Mouse (Mus musculus) hindbrain, embryonic 12.5 days (tissue): ENCODE data around the gene Ank3. TPM values are rescaled to one million over a fixed set of nuclear protein-coding genes. Genes with fewer than 3 reads are reported as not detected.

Experiments
- ATAC-seq: fragments of 200-750 bp; cut with Nextera tagmentation; 2 replicates; pipeline ENCODE4 v1.8.0; 2017; ENCODE audit warnings: moderate TSS enrichment; ENCODE audit not compliant: low FRiP score
- H3K27ac ChIP-seq: fragments of 300-500 bp; sonication (generic); 2 replicates; pipeline ENCODE4 v1.5.1; 2016; ENCODE audit warnings: mild to moderate bottlenecking
- H3K27me3 ChIP-seq: fragments of 300-500 bp; sonication (generic); 2 replicates; pipeline ENCODE4 v1.6.1; 2016; ENCODE audit warnings: mild to moderate bottlenecking
- H3K36me3 ChIP-seq: fragments of 300-500 bp; sonication (generic); 2 replicates; pipeline ENCODE4 v1.6.1; 2016; ENCODE audit warnings: mild to moderate bottlenecking
- H3K4me1 ChIP-seq: fragments of 300-500 bp; sonication (generic); 2 replicates; pipeline ENCODE4 v1.6.1; 2016
- H3K4me2 ChIP-seq: fragments of 300-500 bp; sonication (generic); replicated peaks from 2 replicates; pipeline ENCODE4 v1.6.1; 2016; ENCODE audit warnings: mild to moderate bottlenecking
- H3K4me3 ChIP-seq: fragments of 300-500 bp; sonication (generic); 2 replicates; pipeline ENCODE4 v1.5.1; 2016; ENCODE audit warnings: mild to moderate bottlenecking
- H3K9ac ChIP-seq: fragments of 300-500 bp; sonication (generic); 2 replicates; pipeline ENCODE4 v1.6.1; 2016; ENCODE audit warnings: mild to moderate bottlenecking, moderate library complexity
- H3K9me3 ChIP-seq: fragments of 300-500 bp; sonication (generic); replicated peaks from 2 replicates; pipeline ENCODE4 v1.6.1; 2016; ENCODE audit warnings: mild to moderate bottlenecking
- WGBS: fragments of 180-500 bp; shearing (Covaris S2); methylation state at CpG from one replicate; pipeline ENCODE4 v1.1.7; 2016; 5-methylcytosine and 5-hydroxymethylcytosine counted together
- polyA plus RNA-seq: library from polyadenylated mRNA; unstranded; fragments of >200 nt; fragmentation: Nextera tagmentation; extraction: Ambion mirVana; gene quantifications from 2 replicates; pipeline ENCODE4 v1.2.1, GENCODE M21; 2016

Ank3 gene
- polyA plus RNA-seq, 1 experiment from 2014 or later: 91.0 TPM

GRCm38 (mm10) chr10:69645929-69646328 lies 247.4 kb downstream of the Ank3 start:
- Histone ChIP-seq H3K9me3 (no peaks in the 10 kb centered on the region), H3K36me3 (no peaks in the 10 kb centered on the region), H3K27ac (no peak overlapping the region), H3K4me2 (no peak overlapping the region), H3K4me1 (peaks cover 27% of the 10 kb centered on the region), H3K9ac (no peak overlapping the region), H3K4me3 (no peak overlapping the region), H3K27me3 (no peaks in the 10 kb centered on the region)
- no peak for ATAC-seq
- 91% methylated on average over 9 of the region's 9 CpGs for WGBS

DNA sequence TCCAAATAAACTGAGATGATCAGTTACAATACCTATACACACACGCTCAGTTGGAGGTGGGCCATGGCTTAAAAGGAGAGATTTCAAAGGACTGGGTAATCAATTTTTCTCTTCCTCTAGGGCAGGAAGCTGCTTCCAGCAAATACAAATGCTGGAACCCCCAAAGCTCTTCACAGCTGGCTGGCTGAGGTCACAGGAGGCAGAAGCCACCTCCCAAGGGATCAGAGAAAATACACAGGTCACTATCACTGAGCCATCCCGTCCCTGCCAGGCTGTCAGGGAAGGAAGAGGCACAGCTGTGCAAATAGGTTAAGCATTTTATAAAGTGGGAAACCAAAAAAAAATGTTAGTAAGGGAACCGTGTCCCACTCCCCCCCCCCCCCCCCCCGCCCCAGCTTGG lies 251.5 kb downstream of the Ank3 start:
- no peaks in the 10 kb centered on the region for H3K27me3 ChIP-seq
- H3K4me3 ChIP-seq: no peak overlapping the region
- H3K4me2 ChIP-seq: no peak overlapping the region
- H3K27ac ChIP-seq: no peak overlapping the region
- H3K9ac ChIP-seq: no peak overlapping the region
- H3K9me3 ChIP-seq: no peaks in the 10 kb centered on the region
- no peaks in the 10 kb centered on the region for H3K36me3 ChIP-seq
- whole genome bisulfite sequencing: 36% methylated on average over 3 of the region's 4 CpGs
- ATAC-seq: no peak
- H3K4me1 ChIP-seq: peaks cover 43% of the 10 kb centered on the region

DNA sequence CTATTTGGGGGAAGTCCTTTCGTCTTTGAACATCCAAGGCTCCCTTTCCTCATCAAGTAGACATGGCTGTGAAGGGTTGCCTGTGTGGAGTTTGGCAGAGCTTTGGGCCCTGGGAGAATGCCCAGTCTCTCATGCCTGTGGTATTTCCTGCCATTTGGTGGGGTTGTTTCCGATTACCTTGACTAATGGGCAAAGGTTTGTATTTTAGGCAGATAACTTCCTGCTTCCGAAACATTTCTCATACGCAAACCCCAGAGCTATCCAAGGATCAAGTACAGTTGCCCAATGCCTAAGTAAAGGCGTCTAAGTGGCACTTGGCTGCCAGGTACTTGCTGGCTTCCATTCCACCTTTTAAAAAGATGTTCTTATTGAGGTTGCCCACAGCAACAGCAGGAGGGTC lies 254.1 kb downstream of the Ank3 start:
- 75% methylated on average over 5 of the region's 5 CpGs for WGBS
- Histone ChIP-seq H3K9ac (no peak overlapping the region), H3K4me1 (peaks cover 51% of the 10 kb centered on the region)

GRCm38 (mm10) chr10:69653121-69653677 lies 254.6 kb downstream of the Ank3 start:
- Histone ChIP-seq H3K4me1 (peaks cover 50% of the 10 kb centered on the region), H3K9ac (no peak overlapping the region), H3K4me2 (no peak overlapping the region), H3K4me3 (no peak overlapping the region), H3K27me3 (no peaks in the 10 kb centered on the region), H3K27ac (no peak overlapping the region), H3K36me3 (no peaks in the 10 kb centered on the region), H3K9me3 (no peaks in the 10 kb centered on the region)
- whole genome bisulfite sequencing: 20% methylated on average over 5 of the region's 5 CpGs
- no peak for ATAC-seq

More for the DNA sequence above, 254.1 kb downstream of the Ank3 start:
- Histone ChIP-seq H3K4me3 (no peak overlapping the region), H3K27me3 (no peaks in the 10 kb centered on the region), H3K9me3 (no peaks in the 10 kb centered on the region), H3K27ac (no peak overlapping the region), H3K4me2 (no peak overlapping the region), H3K36me3 (no peaks in the 10 kb centered on the region)
- ATAC-seq: no peak

- 91% methylated on average over 2 of the region's 2 CpGs for WGBS
- ATAC-seq: no peak
- Histone ChIP-seq H3K9ac (no peak overlapping the region), H3K4me2 (no peak overlapping the region), H3K36me3 (no peaks in the 10 kb centered on the region), H3K27ac (no peak overlapping the region), H3K9me3 (no peaks in the 10 kb centered on the region), H3K4me3 (no peak overlapping the region), H3K4me1 (peaks cover 44% of the 10 kb centered on the region), H3K27me3 (no peaks in the 10 kb centered on the region)
These were observed 255.6 kb downstream of the Ank3 start for GRCm38 (mm10) chr10:69654176-69654575.

- ATAC-seq: no peak
- Histone ChIP-seq H3K4me3 (no peak overlapping the region), H3K9me3 (no peaks in the 10 kb centered on the region), H3K36me3 (no peaks in the 10 kb centered on the region), H3K4me1 (peaks cover 37% of the 10 kb centered on the region), H3K9ac (no peak overlapping the region), H3K27me3 (no peaks in the 10 kb centered on the region), H3K27ac (no peak overlapping the region), H3K4me2 (no peak overlapping the region)
- WGBS: 24% methylated on average over 13 of the region's 13 CpGs
These were observed 256.5 kb downstream of the Ank3 start for GRCm38 (mm10) chr10:69654866-69655633.

DNA sequence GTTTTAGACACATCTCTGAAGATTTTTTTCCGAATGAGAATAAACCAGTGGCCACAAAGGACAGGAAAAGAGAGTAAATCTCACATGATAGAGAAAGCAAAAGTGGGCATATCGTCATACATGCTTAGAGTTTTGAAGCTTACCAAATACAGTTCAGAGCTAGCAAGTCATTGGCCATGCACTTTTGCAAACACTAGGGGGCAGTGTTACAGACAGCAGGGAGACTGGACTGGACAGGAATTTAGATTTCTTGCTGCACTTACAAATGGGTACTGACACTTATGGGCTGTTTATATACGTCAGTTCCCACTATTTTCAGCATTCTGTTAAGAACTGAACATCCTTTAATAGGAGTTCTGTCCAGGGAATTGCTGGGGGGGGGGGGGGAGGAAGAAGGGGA lies 257.7 kb downstream of the Ank3 start:
- H3K4me2 ChIP-seq: no peak overlapping the region
- H3K9me3 ChIP-seq: no peaks in the 10 kb centered on the region
- H3K27ac ChIP-seq: no peak overlapping the region
- WGBS: 22% methylated on average over 3 of the region's 3 CpGs
- no peak overlapping the region for H3K4me3 ChIP-seq
- no peaks in the 10 kb centered on the region for H3K36me3 ChIP-seq
- no peaks in the 10 kb centered on the region for H3K27me3 ChIP-seq
- H3K9ac ChIP-seq: no peak overlapping the region
- H3K4me1 ChIP-seq: peaks cover 30% of the 10 kb centered on the region
- peak; percentile 33; the same call in 1 of the 2 replicates for ATAC-seq

DNA sequence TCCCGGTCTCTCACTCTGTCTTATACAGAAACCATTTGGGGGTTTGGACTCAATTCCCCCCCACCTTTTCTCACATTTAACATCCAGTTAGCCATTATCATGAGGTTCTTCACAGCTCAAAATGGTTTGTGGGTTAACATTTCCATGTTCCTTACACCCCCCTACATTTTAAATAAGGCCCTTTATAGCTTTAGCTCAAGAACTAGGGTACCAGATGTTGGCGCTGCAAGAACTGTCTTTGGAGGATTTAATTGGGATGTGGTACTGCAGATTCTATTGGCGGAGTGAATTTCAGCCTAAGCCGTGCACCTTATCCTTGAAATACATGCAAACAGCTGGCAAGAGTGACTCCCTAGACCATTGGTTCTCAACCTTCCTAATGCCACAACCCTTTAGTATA lies 261.2 kb downstream of the Ank3 start:
- no peak for ATAC-seq
- Histone ChIP-seq H3K4me3 (no peak overlapping the region), H3K9ac (no peak overlapping the region), H3K27ac (no peak overlapping the region), H3K36me3 (no peaks in the 10 kb centered on the region), H3K9me3 (no peaks in the 10 kb centered on the region), H3K4me2 (no peak overlapping the region), H3K27me3 (no peaks in the 10 kb centered on the region), H3K4me1 (peaks cover 13% of the 10 kb centered on the region)
- WGBS: 94% methylated on average over 4 of the region's 4 CpGs

DNA sequence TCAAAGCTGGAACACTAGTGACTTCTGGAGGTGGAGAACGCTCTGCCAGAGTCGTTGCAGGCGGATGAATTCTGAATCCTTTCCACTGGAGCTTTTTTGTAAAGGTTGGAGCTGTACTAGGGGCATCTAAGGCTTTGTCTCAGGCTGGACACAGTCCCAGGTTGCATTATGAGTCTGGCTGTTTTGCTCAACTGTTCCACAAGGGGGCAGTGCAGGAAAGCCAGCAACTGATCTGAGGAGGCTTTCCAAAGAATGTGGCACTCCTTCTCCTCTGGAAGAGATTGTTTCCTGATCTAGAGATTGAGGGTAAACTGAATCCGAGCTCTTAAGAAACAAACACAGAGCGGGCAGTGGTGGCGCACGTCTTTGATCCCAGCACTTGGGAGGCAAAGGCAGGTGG lies 263.8 kb downstream of the Ank3 start:
- WGBS: 8% methylated on average over 7 of the region's 7 CpGs

DNA sequence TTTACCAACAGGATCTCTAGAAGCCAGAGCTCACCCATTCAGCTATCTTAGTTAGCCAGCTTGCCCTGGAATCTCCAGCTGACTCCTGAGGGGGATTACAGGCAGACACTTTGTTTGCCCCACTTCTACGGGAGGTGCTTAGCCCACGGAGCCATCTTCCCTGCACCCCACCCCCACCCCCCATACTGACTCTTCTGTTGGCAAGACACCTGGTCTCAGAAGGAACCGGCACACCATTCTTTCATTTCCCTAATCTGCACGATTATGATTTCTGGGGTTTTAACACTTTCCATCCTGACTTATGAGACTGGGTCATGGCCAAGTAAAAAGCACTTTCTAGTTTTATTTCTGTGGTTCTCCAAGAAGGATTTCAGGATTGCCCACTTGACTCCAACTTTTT lies 268.9 kb downstream of the Ank3 start:
- Histone ChIP-seq H3K4me1 (no peaks in the 10 kb centered on the region), H3K27ac (no peak overlapping the region), H3K9me3 (no peaks in the 10 kb centered on the region), H3K9ac (no peak overlapping the region), H3K4me2 (no peak overlapping the region), H3K27me3 (no peaks in the 10 kb centered on the region), H3K4me3 (no peak overlapping the region), H3K36me3 (no peaks in the 10 kb centered on the region)
- WGBS: 92% methylated on average over 4 of the region's 4 CpGs
- ATAC-seq: no peak

More for the DNA sequence above, 263.8 kb downstream of the Ank3 start:
- peak; percentile 67 for ATAC-seq
- peak overlapping the region; percentile 17; the same call in 1 of the 2 replicates for H3K27ac ChIP-seq
- 0 out of 2 replicates have a peak, but pooled peaks cover 3% of the 10 kb centered on the region for H3K4me1 ChIP-seq
- H3K4me2 ChIP-seq: no peak overlapping the region
- H3K9ac ChIP-seq: no peak overlapping the region
- no peak overlapping the region for H3K4me3 ChIP-seq
- no peaks in the 10 kb centered on the region for H3K27me3 ChIP-seq
- no peaks in the 10 kb centered on the region for H3K9me3 ChIP-seq
- H3K36me3 ChIP-seq: no peaks in the 10 kb centered on the region

DNA sequence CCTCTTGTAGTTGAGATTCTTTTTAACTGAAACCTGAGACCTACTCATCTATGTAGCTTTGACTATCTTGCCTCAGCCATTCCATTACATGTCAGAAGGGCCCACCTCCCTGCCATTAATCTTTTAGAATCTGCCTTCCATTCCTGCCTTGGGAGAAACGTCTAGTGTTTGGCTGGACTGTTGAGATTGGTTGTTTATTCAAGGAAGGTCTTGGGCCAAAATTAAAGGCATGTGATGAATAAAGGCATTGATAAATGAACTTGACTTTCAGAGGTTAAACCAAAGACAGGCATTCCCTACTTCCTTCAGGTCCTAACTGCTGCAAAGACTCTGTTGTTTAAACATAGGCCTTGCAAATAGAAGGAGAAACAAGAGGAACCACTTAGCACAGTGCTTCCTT lies 271.9 kb downstream of the Ank3 start:
- Histone ChIP-seq H3K4me1 (no peaks in the 10 kb centered on the region), H3K9ac (no peak overlapping the region), H3K27ac (no peak overlapping the region), H3K27me3 (no peaks in the 10 kb centered on the region), H3K4me3 (no peak overlapping the region), H3K36me3 (no peaks in the 10 kb centered on the region), H3K9me3 (no peaks in the 10 kb centered on the region), H3K4me2 (no peak overlapping the region)
- 44% methylated on average over 1 of the region's 1 CpGs for WGBS
- ATAC-seq: no peak

- Histone ChIP-seq H3K27me3 (no peaks in the 10 kb centered on the region), H3K9me3 (no peaks in the 10 kb centered on the region), H3K36me3 (no peaks in the 10 kb centered on the region), H3K4me1 (no peaks in the 10 kb centered on the region), H3K4me2 (no peak overlapping the region), H3K27ac (no peak overlapping the region), H3K9ac (no peak overlapping the region), H3K4me3 (no peak overlapping the region)
- ATAC-seq: no peak
- 74% methylated on average over 2 of the region's 2 CpGs for WGBS
These were observed 272.4 kb downstream of the Ank3 start for GRCm38 (mm10) chr10:69670959-69671358.

- H3K4me2 ChIP-seq: no peak overlapping the region
- ATAC-seq: no peak
- H3K4me1 ChIP-seq: no peaks in the 10 kb centered on the region
- H3K9me3 ChIP-seq: no peaks in the 10 kb centered on the region
- no peak overlapping the region for H3K9ac ChIP-seq
- H3K27me3 ChIP-seq: no peaks in the 10 kb centered on the region
- H3K27ac ChIP-seq: no peak overlapping the region
- WGBS: 80% methylated on average over 3 of the region's 3 CpGs
- H3K36me3 ChIP-seq: no peaks in the 10 kb centered on the region
- no peak overlapping the region for H3K4me3 ChIP-seq
These were observed 272.9 kb downstream of the Ank3 start for GRCm38 (mm10) chr10:69671505-69671904.
